Mouse (Mus musculus) kidney, adult 9 months (tissue): ENCODE measurements around the gene Fam169a.
"Not testable (repeated sequence)": the region's sequence is repeated elsewhere in the genome, so short reads cannot be mapped to it uniquely, and the experiment has no call there.

ENCODE experiments used
- DNase-seq: peaks from one replicate; pipeline ENCODE4 v3.0.0; 2022

The Fam169a gene

DNA sequence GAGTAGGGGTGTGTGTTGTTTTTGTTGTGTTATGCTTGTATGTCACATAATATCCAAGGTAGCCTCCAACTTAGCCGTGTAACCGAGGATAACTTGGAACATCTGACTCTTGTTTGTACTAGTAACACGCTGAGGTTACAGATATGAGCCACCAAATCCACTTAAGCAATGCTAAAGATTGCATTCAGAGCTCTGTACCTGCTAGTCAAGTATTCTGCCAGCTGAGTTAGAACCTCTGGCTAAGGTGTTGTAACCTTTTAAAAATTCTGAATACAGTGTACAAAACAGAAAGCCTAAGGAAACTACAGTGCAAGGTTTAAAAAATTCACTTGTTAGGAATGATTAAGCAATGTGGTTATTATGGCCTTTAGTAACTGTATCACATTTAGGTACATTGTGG, 13.5 kb downstream of the Fam169a start:
- no peak for DNase-seq

DNA sequence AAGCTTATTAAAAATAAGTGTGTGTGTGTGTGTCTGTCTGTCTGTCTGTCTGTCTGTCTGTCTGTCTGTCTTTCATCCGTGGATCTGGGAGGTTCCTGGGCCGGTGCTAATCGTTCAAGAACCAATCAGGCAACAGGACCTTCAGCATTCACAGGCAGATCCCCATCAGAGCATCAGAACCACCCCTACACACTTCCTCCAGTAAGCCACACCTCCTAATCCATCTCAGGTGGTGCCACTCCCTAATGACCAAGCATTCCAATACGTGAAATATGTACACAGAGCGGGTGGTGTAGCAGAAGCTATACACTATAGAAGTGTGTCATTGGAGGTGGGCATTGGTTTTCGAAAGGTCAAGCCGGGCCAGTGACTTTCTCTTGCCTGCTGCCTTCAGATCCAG, 15.3 kb downstream of the Fam169a start:
- no peak for DNase-seq

DNA sequence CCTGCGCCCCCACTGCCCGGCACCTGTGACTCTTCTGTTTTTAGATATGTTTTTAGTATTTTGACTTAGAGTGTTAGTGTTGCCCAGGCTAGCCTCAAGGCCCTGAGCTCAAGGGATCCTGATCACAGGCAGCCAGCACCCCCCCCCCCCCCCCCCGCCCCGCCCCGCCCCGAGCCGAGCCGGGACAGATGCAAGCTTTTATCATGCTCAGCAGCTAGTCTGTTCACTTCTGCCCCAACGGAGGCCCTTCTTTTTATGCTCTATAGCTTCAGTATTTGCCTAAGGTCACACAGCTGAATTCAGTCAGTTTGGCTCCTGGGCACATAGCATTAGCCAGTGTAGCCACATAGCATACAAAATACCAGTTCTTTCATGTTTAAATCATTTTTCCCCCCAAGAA, 19.2 kb downstream of the Fam169a start:
- DNase-seq, result no peak

DNA sequence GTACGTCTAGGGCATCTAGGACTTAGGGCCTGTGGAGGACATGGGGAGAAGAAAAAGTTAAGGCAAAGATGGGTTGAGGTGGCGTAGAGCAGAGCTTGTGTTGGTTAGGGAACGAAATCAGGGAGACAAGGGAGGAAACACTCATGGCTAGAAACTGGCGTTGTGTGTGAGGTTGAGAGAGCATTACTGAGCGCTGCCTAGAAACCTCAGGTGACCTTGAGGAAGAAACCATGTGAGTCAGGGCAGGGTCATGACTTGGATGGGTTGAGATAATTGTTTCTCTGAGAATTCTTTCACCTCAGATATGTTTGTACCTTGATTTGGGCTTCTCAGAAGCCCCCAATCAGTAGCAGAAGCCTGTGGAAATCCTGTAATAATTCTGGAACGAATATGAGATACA, 20.3 kb downstream of the Fam169a start:
- no peak for DNase-seq

- DNase-seq, result peak; percentile 6
Observed at GRCm38 (mm10) chr13:97088183-97088582, 21.1 kb downstream of the Fam169a start.

DNA sequence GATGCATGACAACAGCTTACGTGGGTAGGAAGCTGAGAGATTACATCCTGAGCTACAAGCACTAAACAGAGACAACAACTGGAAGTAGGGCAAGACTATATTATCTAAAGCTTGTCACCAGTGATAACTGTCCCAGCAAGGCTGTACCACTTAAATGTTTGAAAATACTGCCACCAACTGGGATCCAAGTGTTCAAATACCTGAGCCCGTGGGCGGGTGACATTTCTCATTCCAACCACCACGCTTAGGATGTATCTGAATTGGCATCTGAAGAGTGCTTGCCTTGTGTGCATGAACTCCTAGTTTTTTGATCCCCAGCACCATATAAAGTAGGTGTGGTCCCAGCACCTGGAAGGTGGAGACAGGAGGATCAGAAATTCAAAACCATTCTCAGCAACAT, 28.6 kb downstream of the Fam169a start:
- no peak for DNase-seq

DNA sequence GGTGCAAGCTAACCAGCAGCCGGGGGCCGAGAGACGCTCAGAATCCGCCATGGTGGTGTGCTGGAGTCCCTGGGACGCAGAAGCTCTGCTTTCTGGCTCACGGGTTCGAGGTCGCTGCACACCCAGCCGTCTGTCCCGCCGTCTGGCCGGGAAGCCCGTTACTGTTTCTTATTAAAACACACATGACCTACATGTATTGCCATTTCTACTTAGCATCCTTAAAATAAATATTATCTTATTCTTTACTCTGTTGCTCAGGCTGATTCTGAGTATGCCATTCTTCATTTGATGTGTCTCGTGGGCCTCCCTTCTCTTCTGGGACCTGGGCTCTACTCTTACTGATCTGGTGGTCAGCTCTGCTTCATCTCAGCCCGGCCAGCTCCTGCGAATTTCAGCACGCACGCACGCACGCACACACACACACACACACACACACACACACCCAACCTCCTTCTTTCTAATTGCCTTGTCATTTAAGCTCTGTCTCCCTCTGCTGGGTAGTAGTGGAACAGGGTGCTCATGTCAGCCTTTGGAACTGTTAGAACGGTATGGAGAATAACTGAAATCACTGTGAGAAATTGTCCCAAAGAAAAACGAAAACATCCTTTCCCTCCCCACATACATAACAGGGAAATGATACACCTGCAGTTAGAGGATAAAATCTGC, 32.2 kb downstream of the Fam169a start, which contains the start of gene Gm6169:
Gm6169 (minus strand) TSS at position 51 of the 666 bp plus-strand sequence.
- peak; percentile 68 for DNase-seq

- no peak for DNase-seq
Observed at GRCm38 (mm10) chr13:97104996-97105395, 37.9 kb downstream of the Fam169a start.

GRCm38 (mm10) chr13:97107721-97108120, 40.6 kb downstream of the Fam169a start:
- DNase-seq, result peak; percentile 54

- peak; percentile 77 for DNase-seq
Observed at GRCm38 (mm10) chr13:97109046-97109445, 42.0 kb downstream of the Fam169a start.

DNA sequence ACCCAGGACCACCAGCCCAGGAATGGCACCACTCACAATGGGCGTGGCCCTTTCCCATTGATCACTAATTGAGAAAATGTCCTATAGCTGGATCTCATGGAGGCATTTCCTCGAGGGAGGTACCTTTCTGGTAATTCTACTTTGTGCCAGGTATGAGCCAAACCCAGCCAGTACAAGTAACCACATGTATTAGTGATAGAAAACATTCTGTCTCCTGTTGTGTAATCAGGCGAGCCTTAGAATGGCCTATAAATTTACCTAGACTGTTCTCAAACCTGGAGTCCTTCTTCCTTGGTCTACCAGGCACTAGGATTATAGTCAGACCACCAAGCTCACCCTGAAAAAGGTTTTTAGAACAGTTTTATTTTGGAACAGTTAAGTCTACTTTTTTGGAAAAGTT, 54.3 kb downstream of the Fam169a start:
- no peak for DNase-seq

DNA sequence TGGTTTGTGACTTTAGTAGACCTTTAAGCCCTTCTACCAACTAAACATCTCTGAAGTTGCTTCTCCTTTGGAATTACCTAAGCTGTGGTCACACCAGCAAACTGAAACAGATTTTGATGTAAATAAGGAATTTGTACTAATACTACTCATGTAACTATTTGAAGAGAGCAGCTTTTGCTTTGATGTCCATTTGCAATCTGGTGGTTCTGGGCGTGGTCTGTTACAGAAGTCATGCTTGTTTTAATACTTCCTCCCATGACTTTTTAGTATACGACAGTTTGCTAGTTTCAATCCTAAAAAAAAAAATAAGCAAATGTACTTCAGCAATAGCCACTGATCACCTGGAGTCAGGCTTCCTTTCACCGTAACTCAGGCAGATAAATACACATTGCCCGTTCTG, 62.6 kb downstream of the Fam169a start:
- not testable (repeated sequence) for DNase-seq

DNA sequence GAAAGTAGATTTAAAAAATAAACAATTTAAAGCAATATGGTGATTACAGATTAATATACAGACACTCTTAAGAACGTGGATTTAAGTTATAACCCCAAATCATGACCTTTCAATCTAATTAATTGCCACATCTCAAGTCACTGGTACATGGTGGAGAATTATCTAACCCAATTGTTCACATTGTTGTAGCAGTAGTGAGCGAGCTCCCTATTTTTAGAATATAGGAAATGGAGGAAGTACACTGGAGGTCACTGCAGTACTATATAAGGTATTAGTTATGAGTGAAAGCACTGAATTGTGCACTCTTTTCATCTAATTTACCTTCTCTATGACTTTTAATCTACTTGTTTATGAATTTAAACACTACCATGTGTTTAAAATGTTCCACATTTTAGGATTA, 63.3 kb downstream of the Fam169a start:
- not testable (repeated sequence) for DNase-seq

DNA sequence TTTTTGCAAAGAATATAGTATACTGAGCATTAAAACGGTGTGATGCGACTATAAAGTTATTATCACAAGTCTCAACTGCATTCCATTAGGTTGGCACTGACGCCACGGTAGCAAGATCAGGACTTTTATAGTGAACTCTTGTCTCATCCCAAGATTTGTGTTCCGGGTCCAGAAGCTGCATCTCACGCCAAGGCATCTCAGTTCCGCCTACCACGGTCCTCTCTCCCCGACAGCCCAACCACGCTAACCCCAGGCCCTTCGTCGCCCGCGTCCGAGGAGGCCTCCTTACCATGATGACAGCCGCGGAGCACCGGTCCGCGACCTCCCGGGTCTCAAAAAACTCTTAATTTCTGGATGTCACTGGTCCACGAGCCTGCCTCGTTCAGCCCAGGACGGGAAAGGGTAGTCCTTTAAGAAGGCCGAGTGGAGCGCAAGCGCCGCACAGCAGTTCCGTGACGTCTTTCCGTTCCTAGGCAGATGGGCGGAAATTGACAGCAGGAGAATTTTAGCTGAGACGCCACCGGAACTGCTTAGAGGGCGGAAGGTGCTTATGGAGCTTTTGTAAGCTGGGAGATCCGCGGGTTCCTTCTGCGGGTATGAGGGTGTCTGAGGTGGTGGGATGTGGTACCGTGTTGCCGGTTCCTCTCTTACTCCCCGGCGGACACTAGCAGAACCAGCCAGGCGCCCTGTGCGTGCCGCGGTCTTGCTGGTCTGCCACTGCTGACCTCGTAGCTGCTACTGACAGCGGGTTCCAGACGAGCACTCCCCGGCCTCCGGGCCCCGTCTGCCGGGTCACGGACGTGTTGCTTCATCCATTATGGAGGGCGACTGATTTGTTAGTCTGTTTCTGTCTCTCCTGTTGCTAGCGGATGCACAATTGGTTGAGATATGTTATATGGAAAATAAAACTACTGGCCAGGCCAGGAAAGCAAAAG, 70.6 kb downstream of the Fam169a start, which contains the start of the genes Gfm2 and Nsa2:
Gfm2 (plus strand) TSS at position 472 of the 935 bp plus-strand sequence.
Nsa2 (minus strand) TSS at position 472 of the 935 bp plus-strand sequence.
- DNase-seq, result peak; percentile 93

DNA sequence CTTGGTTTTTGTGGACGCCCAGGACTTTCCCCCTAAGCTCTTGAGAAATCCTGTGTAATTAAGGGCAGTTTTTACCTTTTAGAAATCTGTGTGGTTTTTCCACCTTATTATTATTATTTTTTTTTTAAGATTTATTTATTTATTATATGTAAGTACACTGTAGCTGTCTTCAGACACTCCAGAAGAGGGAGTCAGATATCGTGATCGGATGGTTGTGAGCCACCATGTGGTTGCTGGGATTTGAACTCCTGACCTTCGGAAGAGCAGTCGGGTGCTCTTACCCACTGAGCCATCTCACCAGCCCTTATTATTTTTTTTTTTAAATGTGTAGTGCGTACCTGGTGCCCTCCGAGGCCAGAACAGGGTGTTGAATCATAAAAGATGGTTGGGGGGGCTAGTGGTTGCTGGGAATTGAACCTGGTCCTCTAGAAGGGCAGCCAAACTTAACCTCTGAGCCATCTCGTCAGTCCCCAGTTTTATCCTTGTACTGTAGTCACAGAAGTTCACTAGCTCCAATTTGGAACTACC, 71.4 kb downstream of the Fam169a start:
- not testable (repeated sequence) for DNase-seq

DNA sequence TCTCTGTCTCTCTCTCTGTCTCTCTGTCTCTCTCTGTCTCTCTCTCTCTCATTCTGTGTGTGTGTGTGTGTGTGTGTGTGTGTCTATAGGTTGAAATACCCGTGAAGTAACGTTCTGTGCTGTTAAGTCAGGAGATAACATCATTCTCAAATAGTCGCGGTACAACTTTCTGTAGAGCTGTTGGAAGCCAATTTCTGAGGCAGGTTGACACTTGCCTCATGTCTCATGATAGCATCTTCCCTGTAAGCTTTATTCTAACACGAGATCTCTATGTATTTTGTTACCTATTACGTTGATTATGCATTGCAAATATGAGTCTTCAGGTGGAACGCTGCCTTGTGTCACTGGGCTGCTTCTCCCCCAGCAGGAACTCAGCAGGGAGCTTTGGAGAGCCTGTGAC, 75.2 kb downstream of the Fam169a start:
- no peak for DNase-seq

DNA sequence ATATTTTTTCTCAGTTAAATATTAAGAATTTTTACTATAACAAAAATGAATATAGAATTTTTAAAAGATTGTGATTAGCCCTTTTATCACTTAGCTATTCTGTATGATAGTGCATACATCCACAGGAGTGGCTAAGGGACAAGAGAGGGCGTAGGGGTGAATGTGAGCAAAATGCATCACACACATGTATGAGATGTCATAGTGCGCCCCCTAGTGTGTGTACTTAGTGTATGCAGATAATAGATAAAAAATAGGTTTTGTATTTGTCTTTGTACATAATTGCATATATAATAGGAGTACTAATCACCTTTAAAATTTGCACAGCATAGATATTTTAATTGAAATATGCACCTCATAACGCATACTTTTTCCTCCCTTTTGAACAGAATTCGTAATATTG, 78.7 kb downstream of the Fam169a start:
- peak; percentile 40 for DNase-seq

- DNase-seq, result peak; percentile 85
Observed at GRCm38 (mm10) chr13:97175520-97176264, 108.6 kb downstream of the Fam169a start.

DNA sequence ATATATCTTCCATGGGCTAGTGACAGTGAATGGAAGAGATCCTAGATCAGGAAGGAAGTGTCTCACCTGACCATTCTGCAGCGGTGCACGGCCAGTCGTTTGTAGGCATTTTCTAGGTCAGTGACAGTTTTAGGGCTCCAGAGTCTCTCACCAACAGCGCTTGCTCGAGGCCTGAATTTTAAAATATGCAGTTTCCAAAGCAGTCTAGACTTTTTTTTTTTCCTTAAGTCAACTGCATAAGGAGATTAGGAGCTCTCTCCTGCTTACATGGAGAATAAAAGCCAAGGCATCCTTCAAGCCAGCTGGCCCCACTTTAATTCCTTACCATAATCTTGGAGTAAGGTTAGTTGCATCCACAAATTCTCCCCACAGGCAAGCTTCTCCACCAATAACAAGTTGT, 109.6 kb downstream of the Fam169a start:
- no peak for DNase-seq

DNA sequence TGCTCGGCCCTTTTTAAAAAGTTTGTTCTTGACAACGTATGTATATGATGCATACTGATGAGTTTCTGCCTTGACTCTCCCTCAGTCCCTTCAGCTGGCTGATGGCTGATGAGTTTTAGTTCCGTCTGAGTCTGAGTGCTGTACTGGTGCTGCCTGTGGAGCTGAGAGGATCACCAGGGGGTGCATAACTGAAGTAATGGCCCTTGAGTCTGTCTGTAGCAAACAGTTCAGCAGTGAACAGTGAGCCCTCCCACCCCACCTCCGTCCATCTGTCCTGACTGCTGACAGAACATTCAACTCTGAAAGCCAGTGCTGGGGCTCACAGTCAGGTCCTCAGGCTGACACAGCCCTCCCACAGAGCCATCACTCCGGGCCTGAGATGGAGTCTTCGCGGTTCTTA, 111.9 kb downstream of the Fam169a start:
- no peak for DNase-seq

DNA sequence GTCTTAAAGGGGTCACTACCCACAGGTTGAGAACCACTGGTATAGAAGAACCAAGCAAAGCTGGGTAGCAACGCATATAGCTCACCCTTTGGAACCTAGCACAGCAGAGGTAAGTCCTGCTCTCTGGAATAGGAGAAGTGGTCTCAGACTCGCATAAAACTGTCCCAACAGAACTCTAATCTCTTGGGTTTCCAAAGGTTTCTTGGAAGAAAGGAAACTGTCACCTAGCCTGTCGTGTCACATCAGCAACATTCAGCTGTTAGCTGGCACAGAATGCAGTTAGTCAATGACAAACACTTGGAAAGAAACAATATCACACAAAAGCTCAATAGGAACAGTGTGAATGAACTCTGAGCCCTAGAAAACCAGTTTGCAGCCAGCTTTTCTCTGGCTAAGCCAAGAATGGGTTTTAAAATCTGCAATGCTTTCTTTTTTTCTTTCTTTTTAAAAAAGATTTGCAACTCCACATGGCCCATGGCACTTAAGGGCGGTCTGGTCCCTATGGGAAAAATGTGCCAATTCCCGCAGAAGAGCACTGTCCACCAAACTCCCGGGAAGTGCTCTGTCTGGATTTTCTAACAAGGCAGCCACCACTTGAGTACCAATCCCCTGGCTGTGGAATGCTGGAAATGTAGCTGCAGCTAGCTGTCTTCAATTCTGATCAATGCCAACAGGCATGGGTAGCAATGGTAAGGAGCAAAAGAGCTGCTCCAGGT, 113.2 kb downstream of the Fam169a start:
- no peak for DNase-seq
